Mouse (Mus musculus) heart, embryonic 15.5 days (tissue): ENCODE data around the gene Olfm2. TPM values are rescaled to one million over a fixed set of nuclear protein-coding genes. Genes with fewer than 3 reads are reported as not detected.
A peak's percentile ranks its signal among the peaks of the same experiment; 100 is the strongest.

Experiments used
- ATAC-seq: fragments of 200-750 bp; cut with Nextera tagmentation; replicated peaks from 2 replicates; pipeline ENCODE4 v1.8.0; 2017; ENCODE audit warnings: low read depth, moderate TSS enrichment; ENCODE audit not compliant: insufficient number of reproducible peaks, insufficient read depth, low FRiP score
- H3K27ac ChIP-seq: fragments of 300-500 bp; sonication (generic); 2 replicates; pipeline ENCODE4 v1.5.1; 2015; ENCODE audit warnings: mild to moderate bottlenecking, inconsistent platforms
- H3K27me3 ChIP-seq: fragments of 300-500 bp; sonication (generic); 2 replicates; pipeline ENCODE4 v1.6.1; 2015; ENCODE audit warnings: inconsistent platforms
- H3K36me3 ChIP-seq: fragments of 300-500 bp; sonication (generic); 2 replicates; pipeline ENCODE4 v1.6.1; 2015; ENCODE audit warnings: mild to moderate bottlenecking, inconsistent platforms
- H3K4me1 ChIP-seq: fragments of 300-500 bp; sonication (generic); replicated peaks from 2 replicates; pipeline ENCODE4 v1.6.1; 2015; ENCODE audit warnings: inconsistent platforms
- H3K4me2 ChIP-seq: fragments of 300-500 bp; sonication (generic); 2 replicates; pipeline ENCODE4 v1.6.1; 2015; ENCODE audit warnings: inconsistent platforms, mild to moderate bottlenecking, moderate library complexity
- H3K4me3 ChIP-seq: fragments of 300-500 bp; sonication (generic); 2 replicates; pipeline ENCODE4 v1.5.1; 2015; ENCODE audit warnings: mild to moderate bottlenecking, inconsistent platforms
- H3K9ac ChIP-seq: fragments of 300-500 bp; sonication (generic); 2 replicates; pipeline ENCODE4 v1.6.1; 2015; ENCODE audit warnings: mild to moderate bottlenecking, inconsistent platforms
- H3K9me3 ChIP-seq: fragments of 300-500 bp; sonication (generic); replicated peaks from 2 replicates; pipeline ENCODE4 v1.6.1; 2016; ENCODE audit warnings: inconsistent platforms
- WGBS: fragments of 180-500 bp; shearing (Covaris S2); methylation state at CpG from one replicate; pipeline ENCODE4 v1.1.7; 2015; ENCODE audit warnings: mixed read lengths; 5-methylcytosine and 5-hydroxymethylcytosine counted together
- polyA plus RNA-seq: library from polyadenylated mRNA; unstranded; fragments of >200 nt; fragmentation: Nextera tagmentation; extraction: Ambion mirVana; gene quantifications from 2 replicates; pipeline ENCODE4 v1.2.1, GENCODE M21; 2015

Olfm2 gene
- polyA plus RNA-seq = 1.00 and 3.1 TPM in 2 replicates

DNA sequence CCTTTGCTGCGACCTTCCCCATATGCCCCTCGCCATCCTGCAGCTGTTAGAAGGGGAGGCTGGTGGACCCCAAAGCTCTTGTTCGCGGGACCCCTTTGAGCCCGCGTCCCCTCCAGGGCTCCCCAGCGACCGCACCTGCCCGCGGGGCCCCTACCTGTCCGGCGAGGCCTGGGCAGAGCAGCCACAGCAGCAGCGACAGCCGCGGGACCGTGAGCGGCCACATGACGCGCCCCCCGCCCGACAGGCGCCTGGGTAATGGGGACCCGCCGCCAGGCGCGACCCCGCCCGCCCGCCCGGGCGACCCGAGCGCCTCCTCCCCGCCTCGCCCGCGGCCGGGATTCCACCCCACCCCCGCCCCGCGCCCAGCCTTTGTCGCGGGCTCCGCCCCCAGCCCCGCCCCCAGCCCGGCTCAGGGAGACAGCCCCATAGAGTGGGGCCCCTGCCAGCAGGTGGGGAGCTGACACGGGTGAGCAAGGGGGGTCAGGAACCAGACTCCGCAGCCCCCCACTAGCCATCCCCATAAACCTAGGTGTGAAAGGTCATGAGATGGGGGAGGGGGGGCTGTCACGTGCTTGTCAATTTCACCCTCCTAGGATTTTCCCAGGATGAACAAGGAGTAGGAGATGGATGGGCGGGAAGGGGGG is at the start of gene Olfm2:
TSS of gene Olfm2 (minus strand) at position 333 of the 644 bp plus-strand sequence.
- Histone ChIP-seq H3K36me3 (no peaks in the 10 kb centered on the region), H3K4me3 (peak within 1 kb of the TSS; percentile 43), H3K9ac (no peak within 1 kb of the TSS), H3K4me2 (peak within 1 kb of the TSS; percentile 69), H3K9me3 (no peaks in the 10 kb centered on the region), H3K27me3 (peaks cover 76% of the 10 kb centered on the region), H3K4me1 (peaks cover 9% of the 10 kb centered on the region), H3K27ac (no peak within 1 kb of the TSS)
- WGBS = 1% methylated on average over 27 of the region's 50 CpGs
- peak; percentile 59; the same call in 1 of the 2 replicates for ATAC-seq

DNA sequence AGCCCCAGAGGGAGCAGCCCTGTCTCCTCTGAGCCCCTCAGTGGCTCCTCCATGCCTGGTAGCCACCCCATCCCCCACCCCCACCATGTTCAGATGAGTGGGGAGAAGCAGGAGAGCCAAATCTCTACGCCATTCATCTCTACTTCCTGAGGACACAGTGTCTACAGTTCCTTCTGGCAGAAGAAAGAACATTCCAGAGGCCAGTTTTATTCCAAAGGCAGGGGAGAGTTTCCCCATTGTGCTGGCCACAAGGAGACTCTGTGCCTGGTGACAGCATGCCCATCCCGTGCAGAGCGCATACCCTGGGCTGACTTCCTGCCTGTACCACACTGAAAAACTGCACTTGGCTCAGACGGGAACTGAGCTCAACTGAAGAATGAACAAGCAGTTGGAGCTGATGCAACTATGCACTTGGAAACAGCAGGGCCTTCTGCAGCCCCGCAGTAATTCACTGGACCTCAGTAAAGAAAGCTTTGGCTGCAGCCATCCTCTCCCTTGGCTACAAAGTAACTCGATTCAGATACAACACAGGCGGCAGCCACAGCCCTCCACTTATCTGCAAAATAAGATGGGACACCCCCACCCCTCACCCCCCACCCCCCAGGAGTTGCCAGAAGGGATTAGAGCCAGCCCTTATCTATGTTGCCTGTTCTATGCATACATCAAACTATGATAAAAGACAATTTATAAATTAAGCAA is 48.1 kb upstream of the Olfm2 start:
- Histone ChIP-seq H3K4me2 (0 out of 2 replicates have a peak overlapping the region, but pooled peaks have one; percentile 8), H3K4me3 (no peak overlapping the region), H3K4me1 (peaks cover 7% of the 10 kb centered on the region), H3K9me3 (no peaks in the 10 kb centered on the region), H3K36me3 (no peaks in the 10 kb centered on the region), H3K27ac (peak overlapping the region; percentile 68), H3K9ac (no peak overlapping the region), H3K27me3 (no peaks in the 10 kb centered on the region)
- ATAC-seq = peak; percentile 73
- 19% methylated on average over 7 of the region's 7 CpGs for WGBS

DNA sequence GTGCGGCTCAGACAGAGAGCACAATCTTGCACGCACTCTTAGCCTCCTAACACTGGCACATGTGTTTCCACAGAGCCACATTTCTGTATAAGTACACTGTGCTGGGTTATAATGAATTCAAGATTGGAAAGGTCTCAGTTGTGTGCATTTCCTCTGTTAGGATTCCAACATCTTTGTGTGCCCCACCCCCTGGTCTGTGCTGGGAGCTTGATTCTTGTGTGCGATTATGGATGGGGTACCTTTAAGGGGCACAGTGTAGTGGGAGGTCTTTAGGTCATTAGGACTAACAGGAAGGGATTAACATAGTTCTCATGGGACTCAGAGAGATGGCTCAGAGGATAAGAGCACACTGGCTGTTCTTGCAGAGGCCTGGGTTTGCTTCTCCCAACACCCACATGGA is 44.2 kb upstream of the Olfm2 start:
- H3K9me3 ChIP-seq = no peaks in the 10 kb centered on the region
- H3K4me2 ChIP-seq = no peak overlapping the region
- H3K36me3 ChIP-seq = no peaks in the 10 kb centered on the region
- H3K4me1 ChIP-seq = peaks cover 7% of the 10 kb centered on the region
- ATAC-seq = no peak
- 72% methylated on average over 3 of the region's 3 CpGs for WGBS
- H3K4me3 ChIP-seq = no peak overlapping the region
- no peak overlapping the region for H3K9ac ChIP-seq
- no peaks in the 10 kb centered on the region for H3K27me3 ChIP-seq
- H3K27ac ChIP-seq = no peak overlapping the region

DNA sequence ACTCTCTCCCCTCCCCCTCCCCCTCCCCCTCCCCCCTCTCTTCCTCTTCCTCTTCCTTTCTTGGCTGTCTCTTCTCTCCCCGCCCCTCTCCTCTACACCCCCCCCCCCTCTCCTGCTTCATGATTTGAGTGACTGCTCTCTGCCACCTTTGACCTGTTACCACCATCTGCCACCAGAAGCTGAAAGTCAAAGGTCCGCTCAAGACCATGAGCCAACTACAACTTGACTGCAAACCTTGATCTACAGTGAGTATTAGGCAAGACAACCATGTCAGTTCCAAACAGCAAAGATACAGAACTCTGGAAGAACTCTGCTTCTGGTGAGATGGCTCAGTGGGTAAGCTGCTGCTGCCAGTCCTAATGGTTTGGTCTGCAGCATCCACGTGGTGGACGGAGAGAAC is 43.5 kb upstream of the Olfm2 start:
- no peak overlapping the region for H3K9ac ChIP-seq
- H3K4me2 ChIP-seq = no peak overlapping the region
- H3K4me1 ChIP-seq = peaks cover 7% of the 10 kb centered on the region
- H3K4me3 ChIP-seq = no peak overlapping the region
- no peak for ATAC-seq
- 69% methylated on average over 3 of the region's 4 CpGs for WGBS
- H3K9me3 ChIP-seq = no peaks in the 10 kb centered on the region
- H3K27me3 ChIP-seq = no peaks in the 10 kb centered on the region
- no peaks in the 10 kb centered on the region for H3K36me3 ChIP-seq
- H3K27ac ChIP-seq = no peak overlapping the region

DNA sequence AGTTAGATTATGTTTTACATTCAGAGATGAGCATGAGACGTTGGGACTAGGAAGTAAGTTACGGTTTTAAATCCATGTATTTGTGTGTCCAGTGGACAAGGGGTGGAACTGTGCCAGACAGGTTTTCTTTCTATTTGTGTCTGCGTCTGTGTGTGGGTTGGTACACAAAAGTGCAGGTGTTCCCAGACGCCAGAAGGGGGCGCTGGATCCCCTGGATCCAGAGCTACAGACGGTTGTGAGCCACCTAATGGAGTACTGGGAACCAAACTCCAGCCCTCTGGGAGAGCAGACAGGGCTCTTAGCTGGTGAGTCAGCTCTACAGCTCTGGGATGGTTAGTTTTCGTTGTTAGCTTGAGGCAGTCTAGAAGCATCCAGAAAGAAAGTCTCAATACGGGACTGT is 41.8 kb upstream of the Olfm2 start:
- no peak overlapping the region for H3K27ac ChIP-seq
- no peak overlapping the region for H3K4me2 ChIP-seq
- no peak overlapping the region for H3K4me3 ChIP-seq
- ATAC-seq = no peak
- no peak overlapping the region for H3K9ac ChIP-seq
- WGBS = 78% methylated on average over 8 of the region's 8 CpGs
- H3K27me3 ChIP-seq = no peaks in the 10 kb centered on the region
- H3K9me3 ChIP-seq = no peaks in the 10 kb centered on the region
- H3K4me1 ChIP-seq = no peaks in the 10 kb centered on the region
- H3K36me3 ChIP-seq = no peaks in the 10 kb centered on the region

DNA sequence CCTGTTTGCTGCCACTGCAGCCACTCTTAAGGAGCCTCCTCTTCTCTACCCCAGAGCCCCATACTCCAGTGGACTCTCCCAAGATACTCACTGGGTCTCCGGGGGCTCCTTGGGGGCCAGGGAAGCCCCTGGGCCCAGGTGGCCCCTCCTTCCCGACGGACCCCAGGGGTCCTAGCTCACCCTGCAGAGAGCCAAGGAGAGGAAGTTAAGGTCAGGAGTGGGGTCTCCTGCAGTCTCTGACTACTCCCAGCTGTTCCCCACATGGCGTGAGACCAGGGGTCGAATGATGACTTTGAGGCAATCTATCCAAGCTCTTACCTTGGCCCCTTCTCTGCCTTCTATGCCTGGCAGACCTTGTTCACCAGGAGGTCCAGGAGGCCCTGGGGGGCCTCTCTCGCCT is 38.9 kb upstream of the Olfm2 start:
- no peaks in the 10 kb centered on the region for H3K9me3 ChIP-seq
- 75% methylated on average over 6 of the region's 6 CpGs for WGBS
- H3K27ac ChIP-seq = no peak overlapping the region
- H3K4me2 ChIP-seq = no peak overlapping the region
- no peak overlapping the region for H3K4me3 ChIP-seq
- ATAC-seq = no peak
- no peak overlapping the region for H3K9ac ChIP-seq
- H3K36me3 ChIP-seq = no peaks in the 10 kb centered on the region
- no peaks in the 10 kb centered on the region for H3K27me3 ChIP-seq
- H3K4me1 ChIP-seq = no peaks in the 10 kb centered on the region

DNA sequence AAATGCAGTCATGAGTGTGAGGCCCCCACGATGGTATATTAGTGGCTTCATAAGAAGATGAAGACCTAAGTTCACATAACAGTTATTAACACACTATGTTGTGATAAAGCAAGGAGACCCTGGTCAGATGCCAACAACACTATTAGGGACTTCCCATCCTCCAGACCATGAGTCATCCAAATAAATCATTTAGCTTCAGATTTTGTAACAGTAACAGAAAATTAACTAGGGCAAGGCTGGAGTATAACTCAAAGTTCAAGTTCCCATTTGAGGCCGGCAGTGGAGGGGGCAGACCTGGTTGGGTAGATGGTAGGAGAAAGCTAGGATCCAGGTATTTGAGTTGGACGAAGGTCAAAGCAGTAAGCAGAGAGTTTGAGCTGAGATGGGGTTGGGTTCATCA is 35.1 kb upstream of the Olfm2 start:
- Histone ChIP-seq H3K4me3 (no peak overlapping the region), H3K9me3 (no peaks in the 10 kb centered on the region), H3K36me3 (no peaks in the 10 kb centered on the region), H3K4me2 (no peak overlapping the region), H3K4me1 (no peaks in the 10 kb centered on the region), H3K27ac (no peak overlapping the region), H3K9ac (no peak overlapping the region), H3K27me3 (no peaks in the 10 kb centered on the region)
- ATAC-seq = no peak
- 69% methylated on average over 3 of the region's 3 CpGs for WGBS

DNA sequence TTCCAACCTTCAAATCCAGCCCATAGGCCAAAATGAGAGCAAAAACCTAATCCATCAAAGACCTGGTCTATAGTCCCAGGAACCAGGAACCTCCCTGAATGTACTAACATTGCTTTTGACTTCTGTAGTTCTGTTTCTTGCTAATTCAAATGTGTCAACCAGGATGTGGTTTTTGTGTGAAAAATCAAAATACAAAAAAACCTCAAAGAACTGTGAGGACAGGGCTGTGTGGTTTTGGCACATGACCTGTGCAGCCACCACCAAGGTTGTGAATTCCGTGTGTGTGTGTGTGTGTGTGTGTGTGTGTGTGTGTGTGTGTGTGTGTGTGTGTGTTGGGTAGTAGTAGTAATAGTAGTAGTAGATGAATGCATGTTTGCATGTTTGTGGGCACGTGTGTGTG is 19.1 kb upstream of the Olfm2 start:
- Histone ChIP-seq H3K9ac (no peak overlapping the region), H3K27ac (no peak overlapping the region), H3K9me3 (no peaks in the 10 kb centered on the region), H3K36me3 (no peaks in the 10 kb centered on the region), H3K4me2 (no peak overlapping the region), H3K27me3 (no peaks in the 10 kb centered on the region; the same call in 1 of the 2 replicates), H3K4me3 (no peak overlapping the region), H3K4me1 (no peaks in the 10 kb centered on the region)
- ATAC-seq = no peak
- 61% methylated on average over 2 of the region's 2 CpGs for WGBS

DNA sequence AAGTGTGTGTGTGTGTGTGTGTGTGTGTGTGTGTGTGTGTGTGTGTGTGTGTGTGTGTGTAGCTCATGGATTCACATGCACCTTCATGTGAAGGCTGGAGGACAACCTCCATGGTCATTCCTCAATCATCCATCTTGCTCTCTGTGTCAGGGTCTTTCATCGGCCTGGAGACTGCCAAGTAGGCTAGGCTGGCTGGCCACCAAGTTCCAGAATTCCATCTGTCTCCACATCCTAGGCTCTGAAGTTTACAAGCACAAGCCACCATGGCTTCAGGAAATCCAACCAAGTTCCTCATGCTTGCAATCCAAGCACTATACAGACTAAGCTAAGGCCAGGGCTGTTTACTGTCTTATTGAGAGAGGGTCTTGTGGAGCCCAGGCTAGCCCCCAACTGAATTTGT is 16.9 kb upstream of the Olfm2 start:
- H3K27ac ChIP-seq = no peak overlapping the region
- no peaks in the 10 kb centered on the region for H3K9me3 ChIP-seq
- no peak for ATAC-seq
- 65% methylated on average over 1 of the region's 1 CpGs for WGBS
- no peak overlapping the region for H3K4me3 ChIP-seq
- H3K36me3 ChIP-seq = no peaks in the 10 kb centered on the region
- H3K27me3 ChIP-seq = no peaks in the 10 kb centered on the region; the same call in 1 of the 2 replicates
- no peaks in the 10 kb centered on the region for H3K4me1 ChIP-seq
- H3K9ac ChIP-seq = no peak overlapping the region
- H3K4me2 ChIP-seq = no peak overlapping the region

DNA sequence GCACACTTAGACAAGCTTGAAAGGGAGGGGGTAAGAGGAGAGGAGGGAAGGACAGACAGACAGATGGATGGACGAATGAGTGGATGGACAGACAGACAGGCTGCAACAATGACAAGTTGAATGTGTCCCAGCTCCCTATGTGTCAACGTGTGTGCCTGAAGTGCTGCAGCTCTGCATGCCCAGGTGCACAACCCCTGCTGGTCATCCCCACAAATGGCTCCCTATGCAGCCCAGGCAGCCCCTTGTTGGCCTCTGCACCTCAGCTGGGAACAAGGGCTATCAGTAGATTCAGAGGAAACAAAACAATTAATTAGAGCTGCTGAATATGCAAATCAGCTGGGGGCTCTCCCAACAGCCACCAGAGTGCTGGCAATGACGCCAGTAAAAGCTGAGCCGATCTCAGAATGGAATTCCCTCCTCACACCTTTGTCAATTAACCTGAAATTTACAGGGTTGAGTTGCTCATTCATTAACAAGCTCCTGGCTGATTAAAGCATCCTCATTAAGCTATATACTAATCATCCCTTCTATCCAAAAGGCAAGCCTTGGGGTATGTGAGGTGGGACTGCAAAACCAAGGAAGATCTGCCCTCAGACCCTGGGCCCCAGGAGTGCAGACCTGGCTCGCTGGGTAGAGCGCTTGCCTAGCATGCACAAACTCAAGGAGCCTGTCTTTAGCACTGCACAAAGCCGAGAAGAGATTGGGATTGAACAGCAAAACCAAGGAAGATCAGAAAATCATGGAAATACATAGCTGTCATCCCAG is 16.2 kb upstream of the Olfm2 start:
- ATAC-seq = no peak
- no peaks in the 10 kb centered on the region for H3K9me3 ChIP-seq
- no peaks in the 10 kb centered on the region; the same call in 1 of the 2 replicates for H3K27me3 ChIP-seq
- 42% methylated on average over 7 of the region's 7 CpGs for WGBS
- H3K4me1 ChIP-seq = no peaks in the 10 kb centered on the region
- no peak overlapping the region for H3K27ac ChIP-seq
- no peaks in the 10 kb centered on the region for H3K36me3 ChIP-seq
- no peak overlapping the region for H3K4me3 ChIP-seq
- no peak overlapping the region for H3K9ac ChIP-seq
- H3K4me2 ChIP-seq = no peak overlapping the region

DNA sequence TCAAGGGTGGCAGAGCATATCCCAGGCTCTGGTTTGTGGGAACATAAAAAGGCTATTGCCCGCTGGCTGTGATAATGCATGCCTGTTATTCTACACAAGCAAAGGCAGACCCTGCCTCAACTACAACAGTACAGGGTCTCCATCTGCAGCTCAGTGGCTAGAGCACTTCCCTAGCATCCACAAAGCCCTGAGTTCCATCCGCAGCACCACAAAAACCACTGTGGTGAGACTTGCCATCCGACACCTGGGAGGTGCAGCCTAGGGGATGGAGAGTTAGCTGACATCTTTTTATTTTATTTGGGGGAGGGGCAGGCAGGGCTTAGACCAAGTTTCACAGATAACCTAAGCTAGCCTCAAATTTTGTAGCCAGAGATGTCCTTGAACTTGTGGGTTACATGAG is 15.2 kb upstream of the Olfm2 start:
- Histone ChIP-seq H3K4me1 (no peaks in the 10 kb centered on the region), H3K9me3 (no peaks in the 10 kb centered on the region), H3K4me2 (no peak overlapping the region), H3K9ac (no peak overlapping the region), H3K27me3 (no peaks in the 10 kb centered on the region; the same call in 1 of the 2 replicates), H3K36me3 (no peaks in the 10 kb centered on the region), H3K27ac (no peak overlapping the region), H3K4me3 (no peak overlapping the region)
- 50% methylated on average over 3 of the region's 3 CpGs for WGBS
- no peak for ATAC-seq
